Mouse (Mus musculus) v-Abl transformed pro-B cells (cell line): ENCODE measurements around the gene C4b.

Experiments used
- in situ Hi-C, 2 experiments: fragments of 400-800 bp; cut with MboI; formaldehyde crosslinking; loops; one replicate each; pipeline ENCODE4 v1.15.1; 2025; ENCODE audit not compliant: unreplicated experiment in 2 of 2

C4b gene

GRCm38 (mm10) chr17:34714181-34714907 is 29.3 kb downstream of the C4b start:
- in situ Hi-C loops: loop anchor here in 1 of 2 experiments (5.0 to 25.0 kb wide), 2 partner anchors 87 to 277 kb away; partner anchors contain the start of genes Ppt2 and Prrt1

GRCm38 (mm10) chr17:34712951-34713350 is 30.7 kb downstream of the C4b start:
- in situ Hi-C loops: loop anchor here in 1 of 2 experiments (5.0 to 25.0 kb wide), 2 partner anchors 86 to 276 kb away; partner anchors contain the start of genes Ppt2 and Prrt1

GRCm38 (mm10) chr17:34706476-34706875 is 37.2 kb downstream of the C4b start:
- in situ Hi-C loops: loop anchor here in 1 of 2 experiments (25.0 kb wide), 1 partner anchor 269 kb away; no protein-coding TSS in a partner anchor

- in situ Hi-C loops: loop anchor here in 1 of 2 experiments (25.0 kb wide), 1 partner anchor 263 kb away; no protein-coding TSS in a partner anchor
Measured at GRCm38 (mm10) chr17:34700671-34701071, 43.0 kb downstream of the C4b start.

GRCm38 (mm10) chr17:34699575-34700408 is 43.9 kb downstream of the C4b start:
- in situ Hi-C loops: loop anchor here in 1 of 2 experiments (25.0 kb wide), 1 partner anchor 262 kb away; no protein-coding TSS in a partner anchor

- in situ Hi-C loops: no loop called here
Measured at GRCm38 (mm10) chr17:34692906-34693305, 50.8 kb downstream of the C4b start.

GRCm38 (mm10) chr17:34690458-34690857 is 53.2 kb downstream of the C4b start:
- in situ Hi-C loops: no loop called here

- in situ Hi-C loops: no loop called here
Measured at GRCm38 (mm10) chr17:34688889-34689288, 54.8 kb downstream of the C4b start.

GRCm38 (mm10) chr17:34685120-34686110 is 58.3 kb downstream of the C4b start:
- in situ Hi-C loops: no loop called here

- in situ Hi-C loops: no loop called here
Measured at GRCm38 (mm10) chr17:34684253-34684893, 59.3 kb downstream of the C4b start.

- in situ Hi-C loops: no loop called here
Measured at GRCm38 (mm10) chr17:34683686-34684220, 59.9 kb downstream of the C4b start.

- in situ Hi-C loops: no loop called here
Measured at GRCm38 (mm10) chr17:34683179-34683578, 60.5 kb downstream of the C4b start.

- in situ Hi-C loops: no loop called here
Measured at GRCm38 (mm10) chr17:34681881-34682536, 61.7 kb downstream of the C4b start.

- in situ Hi-C loops: no loop called here
Measured at GRCm38 (mm10) chr17:34681132-34681571, 62.5 kb downstream of the C4b start.

- in situ Hi-C loops: no loop called here
Measured at GRCm38 (mm10) chr17:34680621-34681020, 63.1 kb downstream of the C4b start.

GRCm38 (mm10) chr17:34680191-34680590 is 63.5 kb downstream of the C4b start:
- in situ Hi-C loops: no loop called here
